Mouse (Mus musculus): ENCODE data around the gene N4bp2.

- TF ChIP-seq CTCF (IDR thresholded peaks at IDR 0.05; ENCODE audit: low read depth, low read length) = no peak
- no peak for TF ChIP-seq TAL1 (conservative IDR thresholded peaks at IDR 0.05; ENCODE audit: low read depth, low read length)
- TF ChIP-seq POLR2AphosphoS5 (IDR thresholded peaks at IDR 0.05; ENCODE audit: insufficient replicate concordance, low read depth, low read length) = no peak
- no peak for TF ChIP-seq GATA1 (IDR thresholded peaks at IDR 0.05; ENCODE audit: borderline replicate concordance, low read length)
These were observed 18.7 kb downstream of the N4bp2 start for GRCm38 (mm10) chr5:65781769-65782715.
